Comparison of ENCODE assay signal across 8 mouse cellular contexts in genomic region chr7:49303600-49304411, GRCm38 (mm10).
DNase-seq lines count a peak whose midpoint lies in the region; ATAC-seq lines count a peak whose summit lies in the region.

No protein-coding gene starts in this region.

- H3K9ac ChIP-seq in forebrain, embryonic 15.5 days (replicated peaks) = 0 out of 2 replicates have a peak overlapping the region, but pooled peaks have one; percentile 13
- no peak overlapping the region for H3K9ac ChIP-seq in liver, embryonic 15.5 days
- H3K9ac ChIP-seq in stomach, embryonic 15.5 days = peak overlapping the region; percentile 32; the same call in 1 of the 2 replicates

- WGBS in forebrain, embryonic 15.5 days = under 1% methylated on average over 31 of the region's 31 CpGs
- WGBS in liver, embryonic 15.5 days (ENCODE audit: insufficient replicate concordance) = 3% methylated on average over 31 of the region's 31 CpGs
- 2% methylated on average over 25 of the region's 31 CpGs for WGBS in stomach, embryonic 15.5 days

- peak overlapping the region; percentile 27 for H3K4me3 ChIP-seq in erythroblast, embryonic 14.5 days (replicated peaks)
- peak overlapping the region; percentile 37 for H3K4me3 ChIP-seq in forebrain, embryonic 15.5 days
- H3K4me3 ChIP-seq in liver, embryonic 15.5 days (replicated peaks) = peak overlapping the region; percentile 39
- peak overlapping the region; percentile 48 for H3K4me3 ChIP-seq in stomach, embryonic 15.5 days (replicated peaks)

- H3K4me2 ChIP-seq in forebrain, embryonic 15.5 days (replicated peaks) = peak overlapping the region; percentile 66
- H3K4me2 ChIP-seq in liver, embryonic 15.5 days = peak overlapping the region; percentile 65
- peak overlapping the region; percentile 87 for H3K4me2 ChIP-seq in stomach, embryonic 15.5 days

- H3K27me3 ChIP-seq in erythroblast, embryonic 14.5 days (ENCODE audit: control insufficient read depth) = peaks cover 24% of the 10 kb centered on the region
- H3K27me3 ChIP-seq in forebrain, embryonic 15.5 days = no peaks in the 10 kb centered on the region
- peaks cover 44% of the 10 kb centered on the region for H3K27me3 ChIP-seq in liver, embryonic 15.5 days
- H3K27me3 ChIP-seq in stomach, embryonic 15.5 days (replicated peaks) = no peaks in the 10 kb centered on the region

- DNase-seq in adipocyte (ENCODE audit: low spot score) = no peak
- DNase-seq in frontal cortex, postnatal 14 days (ENCODE audit: low spot score in 2 of 2) = no peak

- H3K4me1 ChIP-seq in erythroblast, embryonic 14.5 days (ENCODE audit: control insufficient read depth) = peaks cover 28% of the 10 kb centered on the region
- peaks cover 14% of the 10 kb centered on the region for H3K4me1 ChIP-seq in forebrain, embryonic 15.5 days
- peaks cover 24% of the 10 kb centered on the region; the same call in 1 of the 2 replicates for H3K4me1 ChIP-seq in liver, embryonic 15.5 days (replicated peaks)
- 0 out of 2 replicates have a peak, but pooled peaks cover 6% of the 10 kb centered on the region for H3K4me1 ChIP-seq in stomach, embryonic 15.5 days

- H3K9me3 ChIP-seq in erythroblast, embryonic 14.5 days (ENCODE audit: control insufficient read depth, low read length) = no peaks in the 10 kb centered on the region
- H3K9me3 ChIP-seq in forebrain, embryonic 15.5 days = no peaks in the 10 kb centered on the region
- no peaks in the 10 kb centered on the region for H3K9me3 ChIP-seq in liver, embryonic 15.5 days (replicated peaks)
- no peaks in the 10 kb centered on the region for H3K9me3 ChIP-seq in stomach, embryonic 15.5 days

- no peak overlapping the region for H3K27ac ChIP-seq in forebrain, embryonic 15.5 days (replicated peaks)
- no peak overlapping the region for H3K27ac ChIP-seq in liver, embryonic 15.5 days (replicated peaks)
- H3K27ac ChIP-seq in stomach, embryonic 15.5 days = peak overlapping the region; percentile 49

- no peak for ATAC-seq in erythroblast, adult 5-6 weeks (replicated peaks; ENCODE audit: low FRiP score, poor library complexity, severe bottlenecking)
- peak; percentile 68 for ATAC-seq in CD4-positive, CD25-positive, alpha-beta regulatory T cell, adult 4 months
- peak; percentile 66 for ATAC-seq in forebrain, embryonic 15.5 days (replicated peaks)
- ATAC-seq in liver, embryonic 15.5 days (ENCODE audit: insufficient read depth) = no peak
- ATAC-seq in stomach, embryonic 15.5 days (ENCODE audit: insufficient read depth, low FRiP score, low read depth) = peak; percentile 51

- no peaks in the 10 kb centered on the region for H3K36me3 ChIP-seq in erythroblast, embryonic 14.5 days (ENCODE audit: control insufficient read depth)
- H3K36me3 ChIP-seq in forebrain, embryonic 15.5 days = no peaks in the 10 kb centered on the region
- no peaks in the 10 kb centered on the region for H3K36me3 ChIP-seq in liver, embryonic 15.5 days (replicated peaks)
- H3K36me3 ChIP-seq in stomach, embryonic 15.5 days = no peaks in the 10 kb centered on the region

Comparison
In these comparisons a context has a peak if more than half of its experiments do, and no peak if none do; other contexts are left out.
1. ATAC-seq: peak in CD4-positive, CD25-positive, alpha-beta regulatory T cell, adult 4 months (single experiment), forebrain, embryonic 15.5 days (single experiment) and stomach, embryonic 15.5 days (single experiment); none in erythroblast, adult 5-6 weeks (single experiment) and liver, embryonic 15.5 days (single experiment).
2. Peak in every context shown above with its lines, with median percentiles within 50 percentile points of each other: H3K4me3 ChIP-seq and H3K4me2 ChIP-seq.